Mouse (Mus musculus) liver, embryonic 14.5 days (tissue): ENCODE measurements around the gene Rhbdl1. TPM values are rescaled to one million over a fixed set of nuclear protein-coding genes. Genes with fewer than 3 reads are reported as not detected.

ENCODE experiments used
- ATAC-seq: fragments of 200-750 bp; cut with Nextera tagmentation; 2 replicates; pipeline ENCODE4 v1.8.0; 2017; ENCODE audit warnings: moderate number of reproducible peaks, mild to moderate bottlenecking, moderate library complexity; ENCODE audit not compliant: insufficient read depth
- DNase-seq, 3 experiments: peaks; one replicate each; pipeline ENCODE4 v3.0.0-alpha.2; 2012 to 2013; ENCODE audit warnings: low read depth in 3 of 3, low spot score in 3 of 3
- H3K27ac ChIP-seq: fragments of 300-500 bp; sonication (generic); 2 replicates; pipeline ENCODE4 v1.5.1; 2014; ENCODE audit warnings: moderate library complexity, mild to moderate bottlenecking, control low read depth, inconsistent platforms
- H3K27me3 ChIP-seq: fragments of 300-500 bp; sonication (generic); 2 replicates; pipeline ENCODE4 v1.6.1; 2014; ENCODE audit warnings: mild to moderate bottlenecking, low read length, moderate library complexity; ENCODE audit not compliant: control insufficient read depth, insufficient read depth
- H3K36me3 ChIP-seq: fragments of 300-500 bp; sonication (generic); replicated peaks from 2 replicates; pipeline ENCODE4 v1.6.1; 2014; ENCODE audit warnings: low read depth; ENCODE audit not compliant: control insufficient read depth, insufficient read depth
- H3K4me1 ChIP-seq, 2 experiments: fragments of 200-500 bp in 1 of 2; fragments of 300-500 bp in 1 of 2; sonication (generic) in 1 of 2; replicated peaks; 2 replicates each; pipeline ENCODE4 v1.6.1; 2012 to 2014; ENCODE audit warnings: antibody characterized with exemption in 1 of 2, inconsistent platforms in 1 of 2, low read length in 1 of 2; ENCODE audit not compliant: control insufficient read depth in 2 of 2, insufficient read depth in 2 of 2
- H3K4me2 ChIP-seq: fragments of 300-500 bp; sonication (generic); 2 replicates; pipeline ENCODE4 v1.6.1; 2014; ENCODE audit warnings: low read depth, mild to moderate bottlenecking, control low read depth, moderate library complexity
- H3K4me3 ChIP-seq, 2 experiments: fragments of 200-500 bp in 1 of 2; fragments of 300-500 bp in 1 of 2; sonication (generic) in 1 of 2; 2 replicates each; pipeline ENCODE4 v1.5.1; 2012 to 2014; ENCODE audit warnings: low read depth in 2 of 2, low read length in 2 of 2, mild to moderate bottlenecking in 2 of 2, control low read depth in 1 of 2, inconsistent platforms in 1 of 2, moderate library complexity in 1 of 2; ENCODE audit not compliant: insufficient read depth in 1 of 2
- H3K9ac ChIP-seq: fragments of 300-500 bp; sonication (generic); replicated peaks from 2 replicates; pipeline ENCODE4 v1.6.1; 2014; ENCODE audit warnings: mild to moderate bottlenecking, control low read depth, moderate library complexity
- H3K9me3 ChIP-seq: fragments of 300-500 bp; sonication (generic); 2 replicates; pipeline ENCODE4 v1.6.1; 2016; ENCODE audit warnings: low read length, mixed read lengths; ENCODE audit not compliant: control insufficient read depth
- CTCF ChIP-seq: IDR thresholded peaks from 2 replicates; pipeline ENCODE4 v1.5.1; 2016; ENCODE audit warnings: antibody characterized with exemption, low read depth, control low read depth
- EP300 ChIP-seq: IDR thresholded peaks from 2 replicates; pipeline ENCODE4 v1.6.1; 2016; ENCODE audit warnings: antibody characterized with exemption, low read depth
- WGBS: fragments of 180-500 bp; shearing (Covaris S2); extraction: QIAGEN DNeasy Blood & Tissue Kit; methylation state at CpG from one replicate; pipeline ENCODE4 v1.1.7; 2014; ENCODE audit not compliant: insufficient replicate concordance; 5-methylcytosine and 5-hydroxymethylcytosine counted together
- polyA plus RNA-seq, 2 experiments: library from polyadenylated mRNA; depleted of rRNA in 1 of 2; stranded (reverse) in 1 of 2; unstranded in 1 of 2; fragments of >200 nt; fragmentation: Nextera tagmentation in 1 of 2; extraction: Ambion mirVana in 1 of 2; gene quantifications; 2 replicates each; pipeline versions ENCODE4 v1.2.1 to v1.2.3; 2012 to 2014

Rhbdl1 gene
- polyA plus RNA-seq, 2 experiments: 0.58 to 1.5 TPM

DNA sequence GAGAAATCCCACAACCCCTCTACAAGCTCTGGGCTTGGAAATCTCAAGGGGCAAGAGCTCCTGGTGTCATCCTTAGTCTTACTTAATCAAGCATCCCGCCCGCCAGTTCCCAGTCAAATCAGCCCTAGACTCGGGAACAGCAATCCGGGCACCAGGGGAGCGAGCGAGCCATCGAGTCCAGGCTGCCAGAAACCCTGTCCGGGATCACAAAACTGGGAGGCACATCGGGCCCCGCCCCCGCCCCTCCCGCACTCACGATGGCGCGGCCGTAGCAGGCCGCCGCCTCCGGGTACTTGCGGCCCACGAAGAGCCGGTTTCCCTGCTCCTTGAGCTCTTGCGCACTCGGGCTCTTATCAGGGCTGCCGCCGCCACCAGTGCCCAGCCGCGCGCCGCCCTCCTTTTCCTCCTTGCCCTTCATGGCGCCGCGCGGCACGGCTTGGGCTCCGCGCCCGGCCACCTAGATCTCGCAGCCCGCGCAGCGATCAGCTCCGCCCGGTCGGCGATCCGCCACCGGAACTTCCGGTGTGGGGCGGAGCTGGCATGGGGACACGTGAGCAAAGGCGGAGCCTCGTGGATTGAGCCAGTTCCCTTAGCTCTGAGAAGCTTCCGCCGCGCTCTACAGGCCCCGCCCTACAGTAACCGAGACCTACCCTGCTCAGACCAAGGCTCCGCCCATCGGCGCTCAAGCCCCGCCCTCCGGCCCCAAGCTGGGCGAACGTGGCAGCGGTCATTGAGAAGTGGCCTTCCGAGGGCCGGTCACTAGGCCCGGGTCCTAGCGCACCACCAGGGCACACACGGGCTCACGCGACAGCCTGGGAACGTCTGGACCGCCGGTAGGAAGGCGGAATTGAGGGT is 4.4 kb downstream of the Rhbdl1 start:
- no peaks in the 10 kb centered on the region for H3K9me3 ChIP-seq
- under 1% methylated on average over 77 of the region's 77 CpGs for WGBS
- DNase-seq: peak; percentile 98 to 99 (median 99)
- H3K9ac ChIP-seq: peak overlapping the region; percentile 66
- H3K4me3 ChIP-seq: peak overlapping the region; percentile 70 to 74
- peaks cover 11% of the 10 kb centered on the region for H3K36me3 ChIP-seq
- H3K4me1 ChIP-seq: peaks cover 11 to 20% of the 10 kb centered on the region in 2 experiments
- H3K27me3 ChIP-seq: no peaks in the 10 kb centered on the region
- ATAC-seq: peak; percentile 90
- H3K27ac ChIP-seq: peak overlapping the region; percentile 72
- TF ChIP-seq EP300: no peak
- TF ChIP-seq CTCF: peak; percentile 17; the same call in 1 of the 2 replicates
- H3K4me2 ChIP-seq: peak overlapping the region; percentile 83

DNA sequence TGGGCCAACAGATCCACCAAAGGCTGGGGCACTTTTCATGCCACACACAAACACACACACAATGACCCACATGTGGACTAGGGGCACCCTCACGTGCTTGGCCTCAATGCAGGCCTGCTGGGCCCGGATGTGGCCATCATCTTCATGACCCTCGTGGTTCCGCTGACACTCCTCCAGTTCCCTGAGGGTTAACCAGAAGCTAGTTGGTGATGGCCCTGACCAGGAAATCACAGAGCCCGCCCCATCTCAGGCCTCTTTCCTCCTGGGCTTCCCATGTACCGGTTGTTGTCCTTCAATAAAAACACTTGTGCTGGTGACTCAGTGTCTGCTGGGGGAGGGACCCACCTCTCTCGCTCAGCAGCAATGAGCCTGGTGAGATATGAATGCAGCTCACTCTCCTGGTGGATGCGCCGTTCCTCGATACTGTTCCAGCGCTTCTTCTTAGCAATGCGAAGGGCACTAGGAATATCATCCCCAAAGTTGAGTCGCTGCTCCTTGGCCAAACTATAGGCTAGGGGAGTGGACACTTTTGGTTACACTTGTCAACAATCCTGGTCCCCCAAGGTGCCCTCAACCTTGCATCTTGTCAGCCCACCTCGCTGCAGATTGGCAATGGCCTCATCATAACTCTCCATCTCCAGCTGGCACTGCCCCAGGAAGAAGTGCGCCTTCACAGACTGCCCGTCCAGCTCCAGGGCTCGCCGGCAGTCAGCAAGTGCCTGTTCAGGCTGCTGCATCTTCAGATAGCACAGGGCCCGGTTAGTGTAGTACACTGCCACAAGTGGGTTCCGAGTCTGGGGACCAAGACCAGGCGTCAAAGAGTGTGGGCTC is 5.4 kb downstream of the Rhbdl1 start:
- TF ChIP-seq EP300 (no peak), CTCF (no peak)
- ATAC-seq: no peak
- H3K9me3 ChIP-seq: no peaks in the 10 kb centered on the region
- peak overlapping the region; percentile 83 for H3K4me2 ChIP-seq
- 43% methylated on average over 21 of the region's 21 CpGs for WGBS
- H3K4me1 ChIP-seq: peaks cover 10 to 16% of the 10 kb centered on the region in 2 experiments
- peak overlapping the region; percentile 63 for H3K9ac ChIP-seq
- peak overlapping the region; percentile 70 to 74 for H3K4me3 ChIP-seq
- no peak for DNase-seq
- peak overlapping the region; percentile 38 for H3K27ac ChIP-seq
- no peaks in the 10 kb centered on the region for H3K27me3 ChIP-seq
- peaks cover 11% of the 10 kb centered on the region for H3K36me3 ChIP-seq

DNA sequence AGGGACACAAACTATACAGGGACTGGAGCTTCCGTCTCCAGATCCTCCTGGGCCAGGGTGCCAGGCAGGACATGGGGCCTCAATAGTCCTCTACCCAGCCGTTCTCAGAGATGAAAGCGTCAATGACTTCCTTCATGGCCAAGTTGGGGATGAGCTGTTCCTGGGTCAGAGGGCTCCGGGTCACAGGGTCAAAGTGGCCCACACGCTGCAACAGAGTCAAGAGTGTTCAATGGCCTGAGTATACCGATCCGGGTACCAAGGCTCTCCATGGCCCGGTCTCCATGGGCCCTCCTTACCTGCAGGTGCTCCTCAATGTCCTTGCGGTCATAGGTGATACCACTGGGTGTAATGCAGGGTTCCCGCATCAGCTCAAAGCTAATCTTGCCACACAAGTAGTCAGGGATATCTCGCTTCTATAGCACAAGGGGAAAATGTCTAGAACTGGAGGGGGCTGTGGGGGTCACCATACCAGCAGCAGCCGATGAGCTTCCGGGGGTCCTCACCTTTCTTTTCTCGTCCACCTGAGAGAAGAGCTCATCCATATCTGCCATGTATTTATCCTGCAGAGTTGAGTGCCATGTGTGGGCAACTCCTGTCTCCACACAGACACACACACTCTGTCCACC is 6.2 kb downstream of the Rhbdl1 start:
- DNase-seq (no peak), ATAC-seq (no peak)
- H3K9me3 ChIP-seq: no peaks in the 10 kb centered on the region
- H3K4me1 ChIP-seq: peaks cover 8 to 16% of the 10 kb centered on the region in 2 experiments
- H3K9ac ChIP-seq: no peak overlapping the region
- WGBS: 80% methylated on average over 14 of the region's 14 CpGs
- H3K27me3 ChIP-seq: no peaks in the 10 kb centered on the region
- peak overlapping the region; percentile 83 for H3K4me2 ChIP-seq
- H3K36me3 ChIP-seq: peaks cover 13% of the 10 kb centered on the region
- no peak for TF ChIP-seq CTCF
- no peak for TF ChIP-seq EP300
- H3K27ac ChIP-seq: no peak overlapping the region
- H3K4me3 ChIP-seq: peak overlapping the region in 1 of 2 experiments; percentile 74; a peak in 1 of 4 replicates

DNA sequence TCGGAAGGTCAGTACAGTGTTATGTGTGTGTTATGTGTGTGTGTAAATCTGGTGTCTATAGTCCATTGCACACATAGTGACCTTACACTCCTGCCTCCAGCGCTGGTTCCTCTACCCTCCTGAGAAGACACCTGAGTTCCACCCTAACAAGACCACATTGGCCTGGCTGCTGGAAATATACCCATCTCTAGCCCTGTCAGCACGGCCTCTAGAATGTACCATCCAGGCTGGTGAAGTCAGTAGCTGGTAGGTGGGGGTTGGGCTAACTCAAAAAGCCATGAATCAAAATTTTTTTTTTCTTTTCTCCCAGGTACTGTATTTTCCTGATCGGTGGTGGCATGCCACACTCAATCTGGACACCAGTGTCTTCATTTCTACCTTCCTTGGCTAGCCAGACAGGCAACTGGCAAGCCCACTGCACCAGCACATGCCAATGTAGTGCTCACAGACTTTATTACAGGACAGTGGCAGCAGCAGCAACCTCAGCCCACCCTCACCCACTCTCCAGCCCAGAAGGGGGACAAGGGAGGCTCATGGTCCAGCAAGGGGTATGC is 6.8 kb downstream of the Rhbdl1 start:
- TF ChIP-seq CTCF (no peak), EP300 (no peak)
- ATAC-seq: no peak
- no peak overlapping the region for H3K27ac ChIP-seq
- H3K4me3 ChIP-seq: no peak overlapping the region; a peak in 1 of 4 replicates
- peaks cover 8 to 16% of the 10 kb centered on the region in 2 experiments for H3K4me1 ChIP-seq
- H3K36me3 ChIP-seq: peaks cover 14% of the 10 kb centered on the region
- peak overlapping the region; percentile 70 for H3K4me2 ChIP-seq
- H3K9ac ChIP-seq: no peak overlapping the region
- no peak for DNase-seq
- no peaks in the 10 kb centered on the region for H3K27me3 ChIP-seq
- H3K9me3 ChIP-seq: no peaks in the 10 kb centered on the region
- 66% methylated on average over 4 of the region's 4 CpGs for WGBS
